Mouse (Mus musculus) megakaryocyte, embryonic 14.5 days (primary cell): ENCODE data around the gene Eya4.

Experiments used
- FLI1 ChIP-seq: IDR thresholded peaks from 2 replicates; pipeline ENCODE4 v1.6.1; 2012; ENCODE audit warnings: low read length, inconsistent platforms, mixed read lengths
- GATA1 ChIP-seq: IDR thresholded peaks from 3 replicates; pipeline ENCODE4 v1.6.1; 2012; ENCODE audit warnings: mixed read lengths, low read length, inconsistent platforms, borderline replicate concordance

DNA sequence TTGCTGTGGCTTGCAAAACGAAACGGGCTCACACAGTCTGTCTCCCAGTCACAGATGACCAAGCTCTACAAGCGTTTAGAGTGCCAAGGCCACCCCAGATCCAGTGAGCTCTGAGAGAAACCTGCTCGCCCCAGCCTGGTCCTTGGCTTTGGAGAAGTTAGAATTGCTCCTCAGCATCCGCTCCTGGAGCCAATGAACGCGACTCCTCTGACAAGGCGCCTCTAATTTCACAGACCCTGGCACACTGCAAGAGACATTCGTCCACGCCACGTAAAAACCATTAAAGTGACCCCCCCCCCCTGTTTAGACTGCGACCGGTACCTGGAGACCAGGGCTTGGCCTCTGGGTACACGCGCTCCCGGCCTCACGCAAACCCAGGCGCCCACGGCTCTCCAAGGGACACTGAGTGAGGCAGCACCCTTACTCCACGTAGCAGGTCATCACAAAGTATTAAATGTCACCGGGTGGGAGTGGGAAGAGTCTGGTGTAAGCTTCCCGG, 1.6 kb downstream of the Eya4 start:
- no peak for TF ChIP-seq GATA1
- TF ChIP-seq FLI1 = no peak
